Mouse (Mus musculus): ENCODE measurements around the gene Nolc1.

- no peak for TF ChIP-seq CTCF (IDR thresholded peaks at IDR 0.05; ENCODE audit: low read depth, low read length)
- no peak for TF ChIP-seq POLR2A (IDR thresholded peaks at IDR 0.05; ENCODE audit: extremely low read depth, insufficient read depth, low read length)
Measured at GRCm38 (mm10) chr19:46040149-46040902, 35.3 kb upstream of the Nolc1 start.
